Mouse (Mus musculus): Measurements from ENCODE around the gene Alg2. TPM values are rescaled to one million over a fixed set of nuclear protein-coding genes. Genes with fewer than 3 reads are reported as not detected.

Gene Alg2
- polyA plus RNA-seq (2012; rRNA removed), result 109 and 179 TPM in 2 replicates

DNA sequence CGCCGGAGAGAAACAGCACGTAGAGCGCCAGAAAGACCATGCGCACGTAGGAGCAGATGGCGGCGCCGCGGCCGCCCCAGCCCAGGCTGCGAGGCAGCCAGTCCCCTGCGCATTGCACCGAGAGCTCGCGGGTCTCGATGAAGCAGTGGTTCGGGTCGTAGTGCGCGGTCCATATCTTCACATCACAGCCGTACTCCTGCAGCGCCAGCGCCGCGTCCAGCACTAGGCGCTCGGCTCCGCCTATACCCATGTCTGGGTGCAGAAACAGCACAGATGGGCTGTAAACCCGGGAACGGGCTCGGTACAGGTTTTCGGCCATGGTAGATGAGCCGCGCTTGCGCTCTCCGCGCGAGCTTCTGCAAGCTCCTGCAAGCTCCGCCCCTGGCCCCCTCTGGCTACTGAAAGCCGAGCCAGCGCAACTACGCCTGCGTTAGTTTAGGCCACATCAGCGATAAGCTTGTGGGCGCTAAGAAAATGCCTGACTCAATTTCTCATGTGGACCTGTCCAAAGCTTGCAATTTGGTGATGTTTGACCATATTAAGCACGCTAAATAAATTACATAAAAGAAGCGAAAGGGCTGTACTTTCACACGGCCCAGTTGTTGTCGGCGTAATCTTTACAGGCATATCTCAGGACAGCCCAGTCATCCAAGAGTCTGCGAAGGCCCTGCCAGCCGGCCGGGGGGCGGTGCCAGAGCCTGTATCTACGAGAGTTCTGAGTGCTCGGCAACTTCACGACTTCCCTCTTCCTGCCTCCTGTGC lies at the start of gene Alg2, which contains the start of gene Sec61b:
Gene Alg2, minus strand, starts transcription at position 366 of the 762 bp plus-strand sequence.
Gene Sec61b, plus strand, starts transcription at position 691 of the 762 bp plus-strand sequence.
- peak; percentile 100 for DNase-seq (ENCODE audit: low read depth)
- TF ChIP-seq CTCF (IDR thresholded peaks at IDR 0.05; ENCODE audit: borderline replicate concordance, extremely low read depth, insufficient read depth, insufficient read length) (no peak), POLR2A (IDR thresholded peaks at IDR 0.05; ENCODE audit: borderline replicate concordance, extremely low read depth, insufficient read depth, insufficient read length, poor library complexity, severe bottlenecking) (peak; percentile 79; the same call in 1 of the 2 replicates)

DNA sequence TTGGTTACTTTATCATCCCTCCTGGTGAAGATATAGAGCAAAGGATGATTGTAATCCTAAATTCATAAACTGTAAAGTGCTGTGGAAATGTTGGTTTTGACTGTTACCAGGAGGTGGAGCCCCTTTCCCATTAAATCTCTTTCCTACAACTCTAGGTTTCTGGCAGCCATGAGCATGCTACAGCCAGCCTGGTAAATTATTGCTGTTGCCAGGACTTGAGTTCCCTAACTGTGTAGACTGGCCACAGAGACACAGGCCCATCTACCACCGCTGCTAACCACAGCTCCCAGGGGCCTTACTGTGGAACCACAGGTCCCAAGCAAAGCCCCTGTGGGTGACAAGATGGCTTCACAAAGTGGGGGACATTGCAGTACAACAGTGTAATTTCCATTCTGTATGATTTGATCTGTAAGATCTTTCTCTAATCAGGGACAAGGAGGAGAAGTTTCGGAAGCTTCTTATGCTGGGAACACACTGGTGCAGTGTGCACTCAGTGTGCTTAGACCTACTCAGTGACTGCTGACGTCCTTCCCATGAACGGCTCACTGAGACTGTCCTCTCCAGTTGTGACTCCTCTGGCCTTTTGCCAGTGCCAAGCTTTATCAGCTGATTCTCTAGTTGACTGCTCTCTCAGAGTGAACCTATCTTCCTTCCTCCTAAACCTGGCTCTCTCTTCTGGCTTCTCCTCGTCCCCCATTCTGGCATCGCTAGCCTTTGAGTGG lies 47.9 kb upstream of the Alg2 start:
- TF ChIP-seq POLR2A (IDR thresholded peaks at IDR 0.05; ENCODE audit: borderline replicate concordance, extremely low read depth, insufficient read depth, insufficient read length, poor library complexity, severe bottlenecking), result no peak
- peak; percentile 54; the same call in 1 of the 2 replicates for TF ChIP-seq CTCF (IDR thresholded peaks at IDR 0.05; ENCODE audit: borderline replicate concordance, extremely low read depth, insufficient read depth, insufficient read length)
- peak; percentile 86 for DNase-seq (ENCODE audit: low read depth)

DNA sequence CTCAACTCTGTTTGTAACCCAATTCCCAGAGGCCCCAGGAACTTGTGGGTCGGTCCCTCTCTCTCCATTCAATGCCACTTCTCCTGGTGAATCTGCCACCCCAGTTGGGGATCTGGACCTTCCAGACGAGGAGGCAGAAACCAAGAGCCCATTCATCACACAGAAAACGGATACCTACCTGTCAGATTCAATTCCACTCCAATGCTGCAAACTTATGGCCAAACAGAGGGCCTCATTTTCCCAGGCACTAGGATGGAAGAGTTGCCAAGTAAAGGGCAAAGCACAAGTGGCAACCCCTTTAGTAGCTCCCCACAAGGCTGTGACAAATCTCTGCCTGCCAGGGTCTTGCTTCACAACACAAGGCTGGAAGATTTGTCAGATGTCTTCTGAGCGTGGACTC lies 45.9 kb upstream of the Alg2 start:
- DNase-seq (ENCODE audit: low read depth), result no peak
- TF ChIP-seq POLR2A (IDR thresholded peaks at IDR 0.05; ENCODE audit: borderline replicate concordance, extremely low read depth, insufficient read depth, insufficient read length, poor library complexity, severe bottlenecking), result no peak
- TF ChIP-seq CTCF (IDR thresholded peaks at IDR 0.05; ENCODE audit: borderline replicate concordance, extremely low read depth, insufficient read depth, insufficient read length), result no peak

DNA sequence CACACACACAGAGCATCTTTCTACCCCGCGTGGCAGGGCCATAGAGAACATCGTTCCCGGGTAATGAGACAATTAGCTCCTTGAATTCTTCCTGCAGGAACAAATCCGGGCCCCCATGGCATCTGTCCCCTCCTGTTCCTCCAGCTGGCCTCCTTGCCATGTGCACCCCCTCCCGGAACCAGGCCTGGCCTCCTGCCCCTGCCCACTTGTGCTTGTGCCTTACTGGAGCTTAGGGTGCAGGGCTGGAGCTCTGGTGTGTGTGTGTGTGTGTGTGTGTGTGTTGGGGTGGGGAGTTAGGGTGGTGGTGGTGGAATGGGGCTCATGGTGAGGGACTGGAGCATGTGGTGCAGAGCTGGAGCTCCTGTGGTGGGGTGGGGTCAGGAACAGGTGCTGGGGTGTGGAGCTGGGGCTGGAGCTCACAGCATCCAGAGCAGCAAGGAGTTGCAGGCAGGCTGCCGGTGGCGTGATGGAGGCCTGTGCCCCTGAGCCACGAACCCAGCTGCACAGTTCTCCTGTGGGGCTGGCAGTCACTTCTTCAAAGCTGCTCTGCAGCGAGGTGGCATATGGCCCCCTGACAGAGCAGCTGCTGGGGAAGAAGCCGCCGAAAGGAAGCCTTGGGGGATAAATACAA lies 44.5 kb upstream of the Alg2 start:
- peak; percentile 88 for DNase-seq (ENCODE audit: low read depth)
- no peak for TF ChIP-seq POLR2A (IDR thresholded peaks at IDR 0.05; ENCODE audit: borderline replicate concordance, extremely low read depth, insufficient read depth, insufficient read length, poor library complexity, severe bottlenecking)
- no peak for TF ChIP-seq CTCF (IDR thresholded peaks at IDR 0.05; ENCODE audit: borderline replicate concordance, extremely low read depth, insufficient read depth, insufficient read length)

DNA sequence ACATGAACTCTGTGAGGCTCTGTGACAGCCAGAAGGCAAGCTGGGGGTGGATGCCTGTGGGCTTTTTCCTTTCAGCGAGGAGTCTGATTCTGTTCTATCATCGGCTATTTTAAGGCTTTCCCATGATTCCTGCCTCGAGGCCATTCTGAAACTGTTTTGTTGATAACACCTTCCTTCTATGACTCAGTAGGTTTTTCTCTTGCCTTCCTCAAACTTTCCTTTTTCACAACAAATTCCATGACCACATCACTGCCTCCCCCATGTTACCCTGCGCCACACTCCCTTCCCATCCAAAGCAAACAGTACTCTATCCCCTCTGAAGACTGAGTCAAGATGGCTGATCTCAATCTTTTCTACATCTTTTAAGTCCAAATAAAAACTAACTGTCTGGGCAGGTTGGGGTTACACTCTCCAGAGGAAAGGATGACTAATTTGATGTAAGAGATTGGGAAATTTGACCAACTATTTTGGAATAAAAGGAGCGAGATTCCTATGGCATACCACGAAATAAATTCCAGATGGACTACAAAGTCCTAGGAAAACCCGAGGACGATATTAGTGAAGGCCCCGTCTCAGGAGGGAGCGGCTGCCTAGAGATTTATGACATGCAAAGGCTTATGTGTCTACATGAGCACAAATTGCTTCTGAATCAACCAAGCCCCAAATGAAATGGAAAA lies 30.8 kb upstream of the Alg2 start:
- no peak for DNase-seq (ENCODE audit: low read depth)
- no peak for TF ChIP-seq POLR2A (IDR thresholded peaks at IDR 0.05; ENCODE audit: borderline replicate concordance, extremely low read depth, insufficient read depth, insufficient read length, poor library complexity, severe bottlenecking)
- TF ChIP-seq CTCF (IDR thresholded peaks at IDR 0.05; ENCODE audit: borderline replicate concordance, extremely low read depth, insufficient read depth, insufficient read length), result no peak

DNA sequence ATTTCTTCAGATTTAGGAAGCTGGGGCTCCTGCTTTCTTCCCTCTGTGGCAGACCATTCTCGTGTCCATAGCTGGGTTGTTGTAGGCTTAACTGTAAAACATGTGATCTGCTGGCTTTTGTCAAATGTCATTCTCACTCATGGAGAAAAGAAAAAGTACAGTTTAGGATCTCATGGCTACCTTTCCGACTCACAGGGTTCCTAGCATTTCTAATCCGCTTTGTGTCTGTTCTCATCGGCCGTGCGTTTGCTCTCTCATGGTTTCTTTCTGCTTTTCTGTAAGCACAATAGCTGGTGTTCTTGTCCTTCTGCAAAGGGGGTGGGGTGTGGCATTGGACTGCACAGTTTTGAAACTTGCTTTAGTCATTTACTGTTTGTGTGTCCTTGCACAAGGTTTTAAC lies 28.9 kb upstream of the Alg2 start:
- peak; percentile 22 for DNase-seq (ENCODE audit: low read depth)
- TF ChIP-seq POLR2A (IDR thresholded peaks at IDR 0.05; ENCODE audit: borderline replicate concordance, extremely low read depth, insufficient read depth, insufficient read length, poor library complexity, severe bottlenecking) (no peak), CTCF (IDR thresholded peaks at IDR 0.05; ENCODE audit: borderline replicate concordance, extremely low read depth, insufficient read depth, insufficient read length) (no peak)

DNA sequence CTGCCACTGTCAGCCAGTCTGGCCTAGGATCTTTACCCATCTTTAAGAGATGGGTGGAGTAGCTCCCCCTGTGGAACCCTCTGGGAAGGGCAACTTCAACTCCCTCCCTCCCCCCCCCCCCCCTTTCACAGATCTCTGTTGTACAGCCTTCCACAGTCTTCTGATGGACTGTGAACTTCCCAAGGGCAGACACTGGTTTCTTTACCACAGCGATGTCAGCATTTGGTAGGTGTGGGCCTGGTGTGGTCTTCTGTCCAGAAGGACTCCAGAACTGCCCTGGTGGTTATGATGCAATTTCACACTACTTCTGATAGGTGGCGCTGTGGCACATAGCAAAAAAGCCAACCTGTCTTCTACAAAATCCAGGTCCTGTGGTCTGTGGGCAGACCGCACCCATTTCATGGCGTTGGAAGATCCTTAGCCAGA lies 28.4 kb upstream of the Alg2 start:
- TF ChIP-seq POLR2A (IDR thresholded peaks at IDR 0.05; ENCODE audit: borderline replicate concordance, extremely low read depth, insufficient read depth, insufficient read length, poor library complexity, severe bottlenecking) (no peak), CTCF (IDR thresholded peaks at IDR 0.05; ENCODE audit: borderline replicate concordance, extremely low read depth, insufficient read depth, insufficient read length) (peak; percentile 68; the same call in 1 of the 2 replicates)
- DNase-seq (ENCODE audit: low read depth), result peak; percentile 66

DNA sequence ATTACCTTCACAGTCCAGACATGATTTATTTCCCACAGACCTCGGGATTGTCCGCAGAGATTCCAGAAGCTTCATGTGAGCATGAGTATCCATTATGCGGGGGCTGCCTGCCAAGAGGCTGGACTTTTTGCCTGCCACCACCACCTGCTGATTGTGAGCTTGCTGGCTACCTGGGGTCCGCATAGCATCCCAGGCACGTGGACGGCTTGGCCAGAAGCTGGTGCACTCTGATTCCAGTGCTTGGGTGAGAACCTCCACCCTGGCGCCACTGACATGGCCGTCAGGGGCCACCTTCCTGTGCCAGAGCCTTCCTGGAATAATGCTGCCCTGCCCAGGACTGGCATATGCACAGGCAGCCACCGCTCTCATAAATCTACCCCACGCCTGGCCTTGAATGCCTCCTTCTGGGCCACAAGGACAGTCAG lies 25.0 kb upstream of the Alg2 start:
- TF ChIP-seq POLR2A (IDR thresholded peaks at IDR 0.05; ENCODE audit: borderline replicate concordance, extremely low read depth, insufficient read depth, insufficient read length, poor library complexity, severe bottlenecking) (no peak), CTCF (IDR thresholded peaks at IDR 0.05; ENCODE audit: borderline replicate concordance, extremely low read depth, insufficient read depth, insufficient read length) (no peak)

DNA sequence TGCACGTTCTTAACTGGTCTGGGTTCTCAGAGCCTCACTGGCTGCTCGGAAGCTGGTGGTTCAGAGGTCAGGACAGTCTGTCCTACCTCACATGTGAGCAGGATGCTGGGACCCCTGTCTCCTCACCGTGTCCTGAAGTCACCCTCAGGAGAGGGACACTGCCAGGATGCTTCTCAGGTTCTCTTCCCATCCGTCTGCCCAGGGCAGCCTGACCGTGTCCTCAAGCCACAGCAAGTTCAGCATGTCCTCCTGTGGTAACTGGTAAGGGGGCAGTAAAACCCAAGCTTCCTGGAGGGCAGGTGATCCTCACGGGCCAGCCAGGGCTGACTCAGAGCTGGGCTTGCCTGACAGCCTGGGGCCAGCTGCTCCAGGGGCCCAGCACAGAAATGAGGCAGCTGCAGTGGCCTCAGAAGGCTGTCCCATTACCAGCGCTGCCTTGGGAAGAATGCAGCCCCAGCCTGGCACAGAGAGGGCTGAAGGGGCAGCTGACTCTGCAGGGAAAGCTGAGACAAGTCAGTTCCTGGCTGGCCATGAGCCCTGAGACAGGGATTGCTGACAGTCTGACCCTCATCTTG lies 23.8 kb upstream of the Alg2 start:
- DNase-seq (ENCODE audit: low read depth), result no peak
- TF ChIP-seq CTCF (IDR thresholded peaks at IDR 0.05; ENCODE audit: borderline replicate concordance, extremely low read depth, insufficient read depth, insufficient read length) (no peak), POLR2A (IDR thresholded peaks at IDR 0.05; ENCODE audit: borderline replicate concordance, extremely low read depth, insufficient read depth, insufficient read length, poor library complexity, severe bottlenecking) (no peak)

More for the DNA sequence above, 25.0 kb upstream of the Alg2 start:
- DNase-seq (ENCODE audit: low read depth), result no peak

DNA sequence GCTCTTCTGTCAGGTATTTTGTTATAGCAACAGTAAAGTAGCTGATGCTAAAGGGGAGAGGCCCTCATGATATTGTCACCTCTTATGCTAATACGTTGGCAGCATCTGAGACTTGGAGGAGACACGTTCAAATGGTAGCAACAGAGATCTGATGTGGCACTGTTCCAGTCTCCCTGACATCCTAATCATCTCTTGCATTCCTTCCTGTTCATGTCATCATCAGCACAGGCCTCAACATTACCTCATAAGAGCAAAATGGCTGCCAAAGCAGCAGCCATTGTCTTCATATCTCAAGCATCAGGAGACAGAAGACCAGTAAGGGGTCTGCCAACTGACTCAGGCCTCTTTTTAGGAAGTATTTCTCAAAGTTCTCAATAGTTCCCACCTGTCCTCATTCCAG lies 20.6 kb upstream of the Alg2 start:
- no peak for TF ChIP-seq POLR2A (IDR thresholded peaks at IDR 0.05; ENCODE audit: borderline replicate concordance, extremely low read depth, insufficient read depth, insufficient read length, poor library complexity, severe bottlenecking)
- no peak for TF ChIP-seq CTCF (IDR thresholded peaks at IDR 0.05; ENCODE audit: borderline replicate concordance, extremely low read depth, insufficient read depth, insufficient read length)
- no peak for DNase-seq (ENCODE audit: low read depth)
